ENCODE assay signal across 10 mouse cellular contexts in the genomic region with DNA sequence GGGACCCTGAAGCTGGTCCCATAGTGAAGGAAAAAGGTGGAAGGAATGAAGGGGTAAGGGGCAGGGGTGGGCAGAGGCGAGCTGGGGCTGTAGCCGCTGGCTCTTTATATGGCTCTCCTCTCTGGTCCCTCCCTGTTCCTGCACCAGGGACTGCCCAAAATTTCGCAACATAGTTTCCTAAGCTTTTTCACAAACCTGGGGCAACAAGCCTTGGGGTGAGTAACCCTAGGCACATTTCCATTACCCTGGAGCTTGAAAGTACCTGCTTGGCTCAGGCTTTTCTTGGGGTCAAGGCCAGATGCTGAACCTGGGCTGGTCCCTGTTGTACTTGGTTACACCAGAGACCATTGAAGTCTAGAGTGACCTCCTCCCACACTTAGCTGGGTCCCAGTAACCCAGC. TPM values are rescaled to one million over a fixed set of nuclear protein-coding genes. Genes with fewer than 3 reads are reported as not detected.
DNase-seq lines count a peak whose midpoint lies in the region; ATAC-seq lines count a peak whose summit lies in the region.
"Had no signal": no experiment of that assay in that cellular context is flagged by ENCODE, and none has a peak within 500 bp of the region (broad histone marks: within the 10 kb centered on the region; RNA-seq: fewer than 3 reads in every experiment).

Gene C3, minus strand, starts transcription at position 123 of the 400 bp plus-strand sequence.

- no peak within 1 kb of the TSS for H3K27ac ChIP-seq in hindbrain, embryonic 16.5 days (ENCODE audit: low read depth, low read length)
- H3K27ac ChIP-seq: limb, embryonic 12.5 days had no signal

- no peaks in the 10 kb centered on the region for H3K9me3 ChIP-seq in hindbrain, embryonic 16.5 days (ENCODE audit: control insufficient read depth, low read length)
- H3K9me3 ChIP-seq: limb, embryonic 12.5 days had no signal

- peak; percentile 29 for DNase-seq in kidney, postnatal 14 days
- DNase-seq in kidney, adult 11 months: no peak
- DNase-seq in adrenal gland, postnatal 14 days: peak; percentile 63
- DNase-seq in heart, postnatal 4 days: no peak
- no peak for DNase-seq in cerebellum, postnatal 14 days
- DNase-seq in layer of hippocampus, postnatal 10 days (ENCODE audit: low spot score in 2 of 2): no peak
- DNase-seq: cerebellum, adult 2 months had no signal

- ATAC-seq in megakaryocyte, adult 5-6 weeks (ENCODE audit: poor library complexity, severe bottlenecking): peak; percentile 73
- no peak for ATAC-seq in hindbrain, embryonic 16.5 days

- no peak within 1 kb of the TSS for H3K4me2 ChIP-seq in hindbrain, embryonic 16.5 days (ENCODE audit: low read length)
- H3K4me2 ChIP-seq: limb, embryonic 12.5 days had no signal

- no peak within 1 kb of the TSS for H3K4me3 ChIP-seq in hindbrain, embryonic 16.5 days (ENCODE audit: low read length)
- H3K4me3 ChIP-seq: limb, embryonic 12.5 days had no signal

- H3K27me3 ChIP-seq in hindbrain, embryonic 16.5 days (replicated peaks; ENCODE audit: control insufficient read depth, insufficient read depth, low read length): no peaks in the 10 kb centered on the region

- H3K4me1 ChIP-seq in hindbrain, embryonic 16.5 days (ENCODE audit: control insufficient read depth, insufficient read depth, low read depth, low read length): no peaks in the 10 kb centered on the region
- H3K4me1 ChIP-seq: limb, embryonic 12.5 days had no signal

- 75% methylated on average over 3 of the region's 3 CpGs for WGBS in hindbrain, embryonic 16.5 days

- no peaks in the 10 kb centered on the region for H3K36me3 ChIP-seq in hindbrain, embryonic 16.5 days (ENCODE audit: control insufficient read depth, insufficient read depth, low read length)
- H3K36me3 ChIP-seq: limb, embryonic 12.5 days had no signal

- H3K9ac ChIP-seq in hindbrain, embryonic 16.5 days (ENCODE audit: low read depth, low read length): no peak within 1 kb of the TSS
- H3K9ac ChIP-seq: limb, embryonic 12.5 days had no signal

RNA-seq across cellular contexts. Expression of gene C3, which starts in this region (rescaled TPM):
- total RNA-seq in adrenal gland, postnatal 14 days (2021): 181 and 603 TPM in 2 replicates
- total RNA-seq in heart, postnatal 4 days (2021): 10 to 100 TPM; 60.1 to 79.6 TPM
- 699 and 776 TPM in 2 replicates for total RNA-seq in megakaryocyte, adult 5-6 weeks (2015)
- 1,145 and 1,156 TPM in 2 replicates for total RNA-seq in megakaryocyte, adult 5-6 weeks (2017)
- 2.1 TPM in 2 replicates for polyA plus RNA-seq in hindbrain, embryonic 16.5 days (2015; fragmentation: Nextera tagmentation; extraction: Ambion mirVana)
- total RNA-seq in layer of hippocampus, postnatal 10 days (2021): 1 to 10 TPM; 2.7 to 2.8 TPM

Comparison
In these comparisons a context has a peak if more than half of its experiments do, and no peak if none do; other contexts are left out.
1. RNA of gene C3 (total RNA-seq): 699 to 1,156 TPM in megakaryocyte, adult 5-6 weeks, 181 to 603 TPM in adrenal gland, postnatal 14 days and 60.1 to 79.6 TPM in heart, postnatal 4 days; 2.7 to 2.8 TPM in layer of hippocampus, postnatal 10 days; every median in the first group is over 10 times any median in the second.
2. DNase-seq: peak in kidney, postnatal 14 days (single experiment) and adrenal gland, postnatal 14 days (single experiment); none in kidney, adult 11 months (single experiment), heart, postnatal 4 days (single experiment), cerebellum, postnatal 14 days (0 of 2) and layer of hippocampus, postnatal 10 days (0 of 2).